Mouse (Mus musculus): ENCODE data around the gene Hist2h2bb.

DNA sequence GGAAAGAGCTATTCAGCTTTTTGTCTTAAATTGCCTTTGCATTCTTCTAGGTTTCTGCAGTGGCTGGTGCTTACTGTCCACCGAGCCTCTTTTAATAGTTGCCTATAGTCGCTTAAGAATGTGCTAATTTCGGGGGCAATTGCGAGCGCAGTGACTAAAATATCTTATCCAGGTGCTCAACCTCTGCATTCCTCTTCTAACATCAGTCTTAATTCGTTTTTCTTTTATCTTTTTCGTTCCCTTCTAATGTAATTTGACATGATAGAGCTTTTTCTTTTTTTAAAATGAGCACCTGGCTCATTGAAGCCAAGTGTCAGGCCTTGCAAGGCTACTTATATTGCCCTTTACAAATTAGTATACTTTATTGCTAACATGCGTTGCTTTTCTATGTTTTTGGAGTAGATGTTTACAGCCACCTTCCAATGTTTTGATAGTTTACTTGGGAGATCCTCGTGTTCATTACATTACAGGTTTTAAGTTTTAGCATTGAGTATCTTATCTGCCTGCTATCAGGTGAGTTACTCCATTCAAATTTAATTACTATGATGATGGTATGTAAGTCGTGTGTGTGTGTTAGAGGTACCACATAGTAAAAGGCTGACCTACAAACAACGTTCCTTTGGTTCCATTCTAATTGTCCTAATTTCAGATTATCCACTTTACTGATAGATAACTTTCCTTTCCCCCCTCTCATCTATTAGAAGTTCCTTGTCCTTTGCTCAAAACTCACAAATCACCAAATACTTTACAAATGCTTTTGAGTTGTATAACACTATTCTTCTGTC is 22.0 kb upstream of the Hist2h2bb start:
- peak; percentile 3; the same call in 1 of the 2 replicates for TF ChIP-seq EP300 (IDR thresholded peaks at IDR 0.05; ENCODE audit: low read depth)
- no peak for TF ChIP-seq CTCF (IDR thresholded peaks at IDR 0.05; ENCODE audit: low read depth)
